Mouse (Mus musculus) hindbrain, embryonic 13.5 days (tissue): ENCODE results near the gene Med31. TPM values are rescaled to one million over a fixed set of nuclear protein-coding genes. Genes with fewer than 3 reads are reported as not detected.

Experiments
- ATAC-seq: fragments of 200-750 bp; cut with Nextera tagmentation; 2 replicates; pipeline ENCODE4 v1.8.0; 2017; ENCODE audit warnings: moderate TSS enrichment; ENCODE audit not compliant: low FRiP score
- H3K27ac ChIP-seq: fragments of 300-500 bp; sonication (generic); 2 replicates; pipeline ENCODE4 v1.5.1; 2015; ENCODE audit warnings: inconsistent platforms, mild to moderate bottlenecking, moderate library complexity
- H3K27me3 ChIP-seq: fragments of 300-500 bp; sonication (generic); 2 replicates; pipeline ENCODE4 v1.6.1; 2015; ENCODE audit warnings: mild to moderate bottlenecking, inconsistent platforms
- H3K36me3 ChIP-seq: fragments of 300-500 bp; sonication (generic); 2 replicates; pipeline ENCODE4 v1.6.1; 2015; ENCODE audit warnings: mild to moderate bottlenecking, inconsistent platforms
- H3K4me1 ChIP-seq: fragments of 300-500 bp; sonication (generic); replicated peaks from 2 replicates; pipeline ENCODE4 v1.6.1; 2015; ENCODE audit warnings: inconsistent platforms
- H3K4me2 ChIP-seq: fragments of 300-500 bp; sonication (generic); 2 replicates; pipeline ENCODE4 v1.6.1; 2015; ENCODE audit warnings: inconsistent platforms, mild to moderate bottlenecking, moderate library complexity
- H3K4me3 ChIP-seq: fragments of 300-500 bp; sonication (generic); 2 replicates; pipeline ENCODE4 v1.5.1; 2015; ENCODE audit warnings: mild to moderate bottlenecking, inconsistent platforms
- H3K9ac ChIP-seq: fragments of 300-500 bp; sonication (generic); 2 replicates; pipeline ENCODE4 v1.6.1; 2015; ENCODE audit warnings: mild to moderate bottlenecking, inconsistent platforms
- H3K9me3 ChIP-seq: fragments of 300-500 bp; sonication (generic); 2 replicates; pipeline ENCODE4 v1.6.1; 2016; ENCODE audit warnings: inconsistent platforms
- WGBS: fragments of 180-500 bp; shearing (Covaris S2); methylation state at CpG from one replicate; pipeline ENCODE4 v1.1.7; 2015; 5-methylcytosine and 5-hydroxymethylcytosine counted together
- polyA plus RNA-seq: library from polyadenylated mRNA; unstranded; fragments of >200 nt; fragmentation: Nextera tagmentation; extraction: Ambion mirVana; gene quantifications from 2 replicates; pipeline ENCODE4 v1.2.1, GENCODE M21; 2015

The Med31 gene
- polyA plus RNA-seq, 1 experiment from 2014 or later: 67.2 TPM

- ATAC-seq: no peak
- 82% methylated on average over 4 of the region's 4 CpGs for WGBS
- H3K4me2 ChIP-seq: no peak overlapping the region
Measured at GRCm38 (mm10) chr11:72223414-72223813, 8.0 kb upstream of the Med31 start.

GRCm38 (mm10) chr11:72221278-72221677, 5.9 kb upstream of the Med31 start:
- Histone ChIP-seq H3K27me3 (no peaks in the 10 kb centered on the region), H3K4me1 (peaks cover 19% of the 10 kb centered on the region), H3K9me3 (no peaks in the 10 kb centered on the region), H3K9ac (no peak overlapping the region), H3K36me3 (peaks cover 5% of the 10 kb centered on the region; the same call in 1 of the 2 replicates), H3K4me3 (no peak overlapping the region), H3K27ac (no peak overlapping the region), H3K4me2 (no peak overlapping the region)
- WGBS: 15% methylated on average over 6 of the region's 6 CpGs
- no peak for ATAC-seq

More at GRCm38 (mm10) chr11:72223414-72223813, 8.0 kb upstream of the Med31 start:
- Histone ChIP-seq H3K27me3 (0 out of 2 replicates have a peak, but pooled peaks cover 1% of the 10 kb centered on the region), H3K9ac (no peak overlapping the region), H3K4me3 (no peak overlapping the region), H3K9me3 (no peaks in the 10 kb centered on the region), H3K36me3 (peaks cover 5% of the 10 kb centered on the region; the same call in 1 of the 2 replicates), H3K4me1 (peaks cover 16% of the 10 kb centered on the region), H3K27ac (no peak overlapping the region)

GRCm38 (mm10) chr11:72217116-72217515, 1.7 kb upstream of the Med31 start:
- H3K27ac ChIP-seq: no peak overlapping the region
- no peaks in the 10 kb centered on the region for H3K9me3 ChIP-seq
- 88% methylated on average over 5 of the region's 5 CpGs for WGBS
- H3K4me1 ChIP-seq: peaks cover 29% of the 10 kb centered on the region
- ATAC-seq: no peak
- no peak overlapping the region for H3K4me3 ChIP-seq
- peaks cover 9% of the 10 kb centered on the region for H3K36me3 ChIP-seq
- 0 out of 2 replicates have a peak overlapping the region, but pooled peaks have one; percentile 14 for H3K9ac ChIP-seq
- peak overlapping the region; percentile 91 for H3K4me2 ChIP-seq
- H3K27me3 ChIP-seq: no peaks in the 10 kb centered on the region

DNA sequence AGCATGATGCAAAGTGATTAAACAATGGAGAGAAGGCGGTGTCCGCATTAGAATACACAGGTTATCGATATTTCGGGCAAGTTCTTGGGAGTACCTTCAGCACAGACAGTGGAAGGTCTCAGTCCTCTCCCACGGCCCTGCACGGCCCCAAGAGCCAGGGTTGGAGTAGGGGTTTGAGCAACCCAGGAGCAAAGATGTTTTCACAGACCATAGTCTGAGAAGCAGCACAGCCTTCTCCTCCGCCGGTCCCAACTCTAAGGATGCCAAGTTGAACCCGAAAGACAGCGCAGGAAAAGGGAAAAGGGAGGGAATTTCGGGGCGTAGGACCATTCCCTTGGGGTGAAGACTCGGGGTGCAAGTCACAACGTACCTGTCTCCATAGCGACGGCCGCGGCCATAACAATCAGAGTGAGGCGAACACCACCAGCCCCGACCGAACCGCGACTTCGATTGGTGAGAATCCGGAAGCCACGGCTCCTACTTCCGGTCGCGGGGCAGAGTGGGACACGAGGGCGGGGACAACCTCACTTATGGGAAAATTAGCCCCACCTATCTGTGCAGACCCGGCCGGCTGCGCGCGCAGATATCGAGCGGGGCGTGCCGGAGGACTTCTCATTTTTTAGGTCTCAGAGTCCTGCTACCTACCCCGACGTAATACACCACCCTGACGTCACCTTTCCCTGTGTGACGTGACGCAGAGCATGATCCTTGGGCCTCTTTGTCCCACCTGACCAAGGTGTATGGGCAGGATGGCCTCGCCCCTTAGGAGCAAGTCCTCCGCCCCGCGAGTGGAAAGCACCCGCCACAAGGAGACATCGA, 592 bp downstream of the Med31 start:
- 1% methylated on average over 51 of the region's 51 CpGs for whole genome bisulfite sequencing
- ATAC-seq: peak; percentile 96
- Histone ChIP-seq H3K27ac (peak overlapping the region; percentile 89), H3K4me1 (peaks cover 29% of the 10 kb centered on the region), H3K4me3 (peak overlapping the region; percentile 82), H3K27me3 (no peaks in the 10 kb centered on the region), H3K4me2 (peak overlapping the region; percentile 91), H3K9me3 (no peaks in the 10 kb centered on the region), H3K9ac (peak overlapping the region; percentile 85), H3K36me3 (peaks cover 30% of the 10 kb centered on the region)

GRCm38 (mm10) chr11:72207834-72208377, 7.5 kb downstream of the Med31 start:
- H3K9ac ChIP-seq: peak overlapping the region; percentile 90
- ATAC-seq: no peak
- 25% methylated on average over 17 of the region's 17 CpGs for WGBS
- H3K27me3 ChIP-seq: no peaks in the 10 kb centered on the region
- peaks cover 38% of the 10 kb centered on the region for H3K36me3 ChIP-seq
- peak overlapping the region; percentile 90 for H3K27ac ChIP-seq
- peak overlapping the region; percentile 92 for H3K4me2 ChIP-seq
- peak overlapping the region; percentile 88 for H3K4me3 ChIP-seq
- peaks cover 45% of the 10 kb centered on the region for H3K4me1 ChIP-seq
- H3K9me3 ChIP-seq: no peaks in the 10 kb centered on the region

DNA sequence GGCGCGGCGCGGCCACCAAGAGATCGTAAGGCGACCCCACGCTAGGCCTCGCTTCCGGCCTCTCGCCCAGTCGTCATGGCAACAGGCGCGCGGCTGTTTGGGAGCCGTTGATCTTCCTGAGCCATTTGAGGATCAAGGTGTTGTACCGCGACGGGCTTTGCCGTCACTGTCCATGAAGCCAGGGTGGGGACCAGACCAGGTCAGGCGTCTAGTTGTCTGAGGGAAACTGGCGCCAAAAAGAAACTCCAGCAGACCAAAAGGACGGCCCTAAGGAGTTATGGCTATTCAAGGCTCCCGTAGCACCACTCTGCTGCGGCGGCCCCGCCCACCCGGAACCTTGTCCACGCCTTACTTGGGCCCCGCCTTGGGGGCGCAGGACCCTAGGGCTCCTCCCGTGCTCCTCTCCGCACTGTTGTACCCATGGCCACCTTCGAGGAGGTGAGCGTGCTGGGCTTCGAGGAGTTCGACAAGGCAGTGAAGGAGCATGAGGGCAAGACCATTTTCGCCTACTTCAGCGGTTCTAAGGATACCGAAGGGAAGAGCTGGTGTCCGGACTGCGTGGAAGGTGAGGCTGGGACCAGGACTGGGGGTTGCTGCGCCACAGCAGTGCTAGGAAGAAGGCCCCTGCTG, 8.1 kb downstream of the Med31 start, which contains the start of the genes 4933427D14Rik and Txndc17:
Gene 4933427D14Rik, minus strand, starts transcription at position 256 of the 630 bp plus-strand sequence.
Gene Txndc17, plus strand, starts transcription at position 344 of the 630 bp plus-strand sequence.
- ATAC-seq: peak; percentile 93
- WGBS: under 1% methylated on average over 42 of the region's 42 CpGs
- peak within 1 kb of the TSS; percentile 90 for H3K9ac ChIP-seq
- H3K36me3 ChIP-seq: peaks cover 36% of the 10 kb centered on the region
- H3K4me2 ChIP-seq: peak within 1 kb of the TSS; percentile 92
- H3K9me3 ChIP-seq: no peaks in the 10 kb centered on the region
- H3K27ac ChIP-seq: peak within 1 kb of the TSS; percentile 90
- no peaks in the 10 kb centered on the region for H3K27me3 ChIP-seq
- peak within 1 kb of the TSS; percentile 88 for H3K4me3 ChIP-seq
- H3K4me1 ChIP-seq: peaks cover 44% of the 10 kb centered on the region

DNA sequence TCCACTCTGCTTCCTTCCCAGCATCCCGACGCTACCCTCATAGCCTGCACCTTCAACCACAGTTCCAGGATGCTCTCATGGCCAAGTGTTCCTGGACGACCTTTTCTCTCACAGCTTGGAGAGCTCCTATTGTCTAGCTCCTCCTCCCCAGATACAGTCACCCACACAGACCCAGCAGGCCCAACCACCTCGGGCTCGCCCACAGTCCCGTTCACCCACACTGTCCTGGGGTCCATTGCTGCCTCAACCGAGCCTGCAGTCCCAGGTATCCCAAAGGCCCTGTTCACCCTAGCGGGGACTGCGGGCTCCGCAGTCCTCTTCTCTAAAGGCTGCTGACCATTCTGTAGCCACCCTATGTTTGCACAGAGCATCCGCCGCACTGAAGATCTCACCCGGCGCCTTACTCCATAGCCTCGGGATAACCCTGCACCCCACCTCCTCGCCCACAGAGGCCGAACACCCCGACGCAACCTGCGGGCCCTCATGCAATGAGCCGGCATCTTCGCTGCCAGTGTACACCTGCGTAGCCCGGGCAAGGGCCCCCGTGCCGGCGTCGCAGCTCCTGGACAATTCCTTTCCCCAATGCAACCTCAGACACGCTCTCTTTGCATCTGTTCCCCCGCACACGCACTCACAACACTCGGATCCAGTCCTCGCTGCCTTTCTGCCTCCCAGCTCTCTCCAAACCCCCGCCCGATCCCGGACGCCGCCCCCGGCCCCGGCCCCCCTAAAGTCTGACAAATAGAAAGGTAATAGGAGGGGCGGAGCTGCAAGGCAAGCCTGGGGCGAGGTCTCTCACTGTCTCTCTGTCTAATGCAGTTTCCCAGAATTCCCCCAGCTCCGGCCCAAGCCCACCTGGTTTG, 8.8 kb downstream of the Med31 start, which contains the start of gene Gm43951:
Gene Gm43951, minus strand, starts transcription at position 500 of the 863 bp plus-strand sequence.
- peak within 1 kb of the TSS; percentile 90 for H3K9ac ChIP-seq
- H3K27me3 ChIP-seq: no peaks in the 10 kb centered on the region
- ATAC-seq: peak; percentile 60
- peaks cover 33% of the 10 kb centered on the region for H3K36me3 ChIP-seq
- peaks cover 44% of the 10 kb centered on the region for H3K4me1 ChIP-seq
- H3K27ac ChIP-seq: peak within 1 kb of the TSS; percentile 90
- peak within 1 kb of the TSS; percentile 92 for H3K4me2 ChIP-seq
- H3K9me3 ChIP-seq: no peaks in the 10 kb centered on the region
- H3K4me3 ChIP-seq: peak within 1 kb of the TSS; percentile 88
- under 1% methylated on average over 43 of the region's 43 CpGs for WGBS

GRCm38 (mm10) chr11:72205256-72205655, 10.1 kb downstream of the Med31 start:
- Histone ChIP-seq H3K27ac (no peak overlapping the region), H3K4me1 (peaks cover 44% of the 10 kb centered on the region), H3K4me2 (peak overlapping the region; percentile 92), H3K9ac (peak overlapping the region; percentile 90), H3K9me3 (no peaks in the 10 kb centered on the region), H3K36me3 (peaks cover 27% of the 10 kb centered on the region), H3K27me3 (no peaks in the 10 kb centered on the region), H3K4me3 (peak overlapping the region; percentile 88)
- no peak for ATAC-seq
- WGBS: 91% methylated on average over 6 of the region's 6 CpGs

- Histone ChIP-seq H3K9me3 (no peaks in the 10 kb centered on the region), H3K36me3 (peaks cover 24% of the 10 kb centered on the region), H3K4me3 (no peak overlapping the region), H3K4me1 (peaks cover 39% of the 10 kb centered on the region), H3K27me3 (no peaks in the 10 kb centered on the region), H3K9ac (no peak overlapping the region), H3K27ac (no peak overlapping the region), H3K4me2 (no peak overlapping the region)
- WGBS: 67% methylated on average over 1 of the region's 1 CpGs
- ATAC-seq: no peak
Measured at GRCm38 (mm10) chr11:72203440-72203839, 12.0 kb downstream of the Med31 start.

GRCm38 (mm10) chr11:72196506-72196905, 18.9 kb downstream of the Med31 start:
- H3K27me3 ChIP-seq: no peaks in the 10 kb centered on the region
- H3K4me2 ChIP-seq: no peak overlapping the region
- no peaks in the 10 kb centered on the region for H3K4me1 ChIP-seq
- H3K27ac ChIP-seq: no peak overlapping the region
- H3K4me3 ChIP-seq: no peak overlapping the region
- H3K36me3 ChIP-seq: peaks cover 47% of the 10 kb centered on the region
- no peak overlapping the region for H3K9ac ChIP-seq
- no peaks in the 10 kb centered on the region for H3K9me3 ChIP-seq
- 88% methylated on average over 8 of the region's 8 CpGs for WGBS
- ATAC-seq: no peak

- H3K9ac ChIP-seq: no peak overlapping the region
- no peak overlapping the region for H3K27ac ChIP-seq
- no peaks in the 10 kb centered on the region for H3K4me1 ChIP-seq
- H3K9me3 ChIP-seq: no peaks in the 10 kb centered on the region
- H3K4me3 ChIP-seq: no peak overlapping the region
- ATAC-seq: no peak
- no peak overlapping the region for H3K4me2 ChIP-seq
- WGBS: 96% methylated on average over 2 of the region's 2 CpGs
- no peaks in the 10 kb centered on the region for H3K27me3 ChIP-seq
- peaks cover 60% of the 10 kb centered on the region for H3K36me3 ChIP-seq
Measured at GRCm38 (mm10) chr11:72194259-72194658, 21.1 kb downstream of the Med31 start.
